Mouse (Mus musculus) lung, postnatal 4 days (tissue): ENCODE data around the gene Rpl36a.
A peak's percentile ranks its signal among the peaks of the same experiment; 100 is the strongest.

Experiments used
- DNase-seq, 2 experiments: peaks; one replicate each; pipeline ENCODE4 v3.0.0; 2021

The Rpl36a gene

GRCm38 (mm10) chrX:134600659-134601379 lies 15.4 kb downstream of the Rpl36a start, which contains the start of the genes Gla and Hnrnph2:
Gene Gla (minus strand): TSS chrX:134601125.
Gene Hnrnph2 (plus strand): TSS chrX:134601179.
- peak; percentile 90 to 94 for DNase-seq

GRCm38 (mm10) chrX:134601380-134602120 lies 16.1 kb downstream of the Rpl36a start:
- DNase-seq: no peak

GRCm38 (mm10) chrX:134609472-134609871 lies 24.0 kb downstream of the Rpl36a start:
- DNase-seq: no peak

- no peak for DNase-seq
These were observed 25.5 kb downstream of the Rpl36a start for GRCm38 (mm10) chrX:134610984-134611383.

- peak; percentile 75 to 84 for DNase-seq
These were observed 27.0 kb downstream of the Rpl36a start for GRCm38 (mm10) chrX:134612285-134612959.

GRCm38 (mm10) chrX:134614306-134614705 lies 28.9 kb downstream of the Rpl36a start:
- peak in 1 of 2 experiments; percentile 16 for DNase-seq

GRCm38 (mm10) chrX:134619695-134620094 lies 34.2 kb downstream of the Rpl36a start:
- DNase-seq: no peak

- DNase-seq: no peak
These were observed 34.9 kb downstream of the Rpl36a start for GRCm38 (mm10) chrX:134620254-134620865.

GRCm38 (mm10) chrX:134621685-134622084 lies 36.2 kb downstream of the Rpl36a start:
- no peak for DNase-seq

- no peak for DNase-seq
These were observed 37.9 kb downstream of the Rpl36a start for GRCm38 (mm10) chrX:134623350-134623749.

- no peak for DNase-seq
These were observed 42.7 kb downstream of the Rpl36a start for GRCm38 (mm10) chrX:134628200-134628599.

GRCm38 (mm10) chrX:134632710-134633109 lies 47.3 kb downstream of the Rpl36a start:
- DNase-seq: no peak

- no peak for DNase-seq
These were observed 49.7 kb downstream of the Rpl36a start for GRCm38 (mm10) chrX:134635111-134635510.

- DNase-seq: no peak
These were observed 50.4 kb downstream of the Rpl36a start for GRCm38 (mm10) chrX:134635860-134636259.
